Comparison of ENCODE assay signal across 13 mouse cellular contexts in the genomic region with DNA sequence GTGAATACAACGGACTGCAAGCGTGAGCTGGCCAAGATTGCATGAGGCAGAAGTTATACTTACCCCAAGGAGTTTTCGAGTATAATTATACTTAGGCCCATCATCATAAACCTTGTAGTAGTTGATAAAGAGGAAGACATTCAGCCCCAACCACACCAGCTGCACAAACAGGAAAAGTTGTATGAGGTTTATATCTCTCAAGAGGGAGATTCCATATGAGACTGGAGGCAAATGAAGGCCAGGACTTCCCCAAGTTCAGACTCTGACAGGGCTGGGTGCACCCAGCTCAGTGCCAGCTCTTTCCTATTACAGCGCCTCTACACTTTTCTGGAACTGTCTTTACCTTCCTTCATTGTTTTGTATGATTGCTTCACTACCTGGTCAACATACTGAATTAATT.
"Had no signal": no experiment of that assay in that cellular context is flagged by ENCODE, and none has a peak within 500 bp of the region (broad histone marks: within the 10 kb centered on the region; RNA-seq: fewer than 3 reads in every experiment).

No protein-coding gene starts in this region.

- DNase-seq: kidney, adult 8-10 months; kidney, postnatal 36 days; layer of hippocampus, adult 9-11 months; left cerebral cortex, postnatal 4 days; lung, postnatal 14 days; retina, postnatal 1 day; right cerebral cortex, postnatal 4 days; thymus, postnatal 36 days had no signal

- H3K9me3 ChIP-seq: lung, embryonic 15.5 days; midbrain, embryonic 10.5 days; midbrain, embryonic 15.5 days had no signal

- H3K9ac ChIP-seq: lung, embryonic 15.5 days; midbrain, embryonic 15.5 days had no signal

- ATAC-seq: intestine, postnatal 0 days; midbrain, embryonic 15.5 days had no signal

- H3K27me3 ChIP-seq: lung, embryonic 15.5 days; midbrain, embryonic 15.5 days had no signal

- H3K4me3 ChIP-seq: lung, embryonic 15.5 days; midbrain, embryonic 10.5 days; midbrain, embryonic 15.5 days had no signal

- H3K4me1 ChIP-seq: lung, embryonic 15.5 days; midbrain, embryonic 10.5 days; midbrain, embryonic 15.5 days had no signal

- H3K27ac ChIP-seq: lung, embryonic 15.5 days; midbrain, embryonic 10.5 days; midbrain, embryonic 15.5 days had no signal

- H3K36me3 ChIP-seq: lung, embryonic 15.5 days; midbrain, embryonic 10.5 days; midbrain, embryonic 15.5 days had no signal

- H3K4me2 ChIP-seq: liver, embryonic 11.5 days; lung, embryonic 15.5 days; midbrain, embryonic 15.5 days had no signal
